Mouse (Mus musculus) liver, postnatal 0 days (tissue): ENCODE results near the gene Sez6l. TPM values are rescaled to one million over a fixed set of nuclear protein-coding genes. Genes with fewer than 3 reads are reported as not detected.

ENCODE experiments used
- ATAC-seq: fragments of 200-750 bp; cut with Nextera tagmentation; 2 replicates; pipeline ENCODE4 v1.8.0; 2017; ENCODE audit warnings: mild to moderate bottlenecking, moderate library complexity
- DNase-seq: peaks from one replicate; pipeline ENCODE4 v3.0.0-alpha.2; 2016
- H3K27ac ChIP-seq: fragments of 300-500 bp; sonication (generic); 2 replicates; pipeline ENCODE4 v1.5.1; 2014; ENCODE audit warnings: antibody characterized with exemption, moderate library complexity, mild to moderate bottlenecking, low read depth
- H3K27me3 ChIP-seq: fragments of 300-500 bp; sonication (generic); 2 replicates; pipeline ENCODE4 v1.6.1; 2014; ENCODE audit warnings: low read length, control low read depth, mixed read lengths; ENCODE audit not compliant: insufficient read depth
- H3K36me3 ChIP-seq: fragments of 300-500 bp; sonication (generic); replicated peaks from 2 replicates; pipeline ENCODE4 v1.6.1; 2014; ENCODE audit warnings: mild to moderate bottlenecking, control low read depth, low read length, moderate library complexity, mixed read lengths; ENCODE audit not compliant: insufficient read depth
- H3K4me1 ChIP-seq: fragments of 300-500 bp; sonication (generic); 2 replicates; pipeline ENCODE4 v1.6.1; 2014; ENCODE audit warnings: antibody characterized with exemption, mild to moderate bottlenecking, control low read depth; ENCODE audit not compliant: insufficient read depth
- H3K4me2 ChIP-seq: fragments of 300-500 bp; sonication (generic); 2 replicates; pipeline ENCODE4 v1.6.1; 2014; ENCODE audit warnings: low read depth, mild to moderate bottlenecking, low read length, moderate library complexity, mixed read lengths
- H3K4me3 ChIP-seq: fragments of 300-500 bp; sonication (generic); 2 replicates; pipeline ENCODE4 v1.5.1; 2014; ENCODE audit warnings: low read depth, low read length
- H3K9ac ChIP-seq: fragments of 300-500 bp; sonication (generic); replicated peaks from 2 replicates; pipeline ENCODE4 v1.6.1; 2014; ENCODE audit warnings: mild to moderate bottlenecking, moderate library complexity
- H3K9me3 ChIP-seq: fragments of 300-500 bp; sonication (generic); 2 replicates; pipeline ENCODE4 v1.6.1; 2016; ENCODE audit warnings: mild to moderate bottlenecking, control low read depth, low read length, mixed read lengths
- CTCF ChIP-seq: sonication (generic); IDR thresholded peaks from 2 replicates; pipeline ENCODE4 v1.5.1; 2016; ENCODE audit warnings: antibody characterized with exemption, low read depth
- EP300 ChIP-seq: IDR thresholded peaks from 2 replicates; pipeline ENCODE4 v1.6.1; 2016; ENCODE audit warnings: antibody characterized with exemption, low read depth, mild to moderate bottlenecking
- WGBS: fragments of 180-500 bp; shearing (Covaris S2); extraction: QIAGEN DNeasy Blood & Tissue Kit; methylation state at CpG from one replicate; pipeline ENCODE4 v1.1.7; 2014; ENCODE audit not compliant: insufficient replicate concordance; 5-methylcytosine and 5-hydroxymethylcytosine counted together
- polyA plus RNA-seq: library from polyadenylated mRNA; unstranded; fragments of >200 nt; fragmentation: Nextera tagmentation; extraction: Ambion mirVana; gene quantifications from 2 replicates; pipeline ENCODE4 v1.2.1, GENCODE M21; 2015

Gene Sez6l
- polyA plus RNA-seq, 1 experiment from 2014 or later, result not detected

- 72% methylated on average over 9 of the region's 9 CpGs for WGBS
- DNase-seq (no peak), ATAC-seq (no peak)
- no peak overlapping the region for H3K27ac ChIP-seq
- H3K4me3 ChIP-seq, result no peak overlapping the region
- H3K4me2 ChIP-seq, result no peak overlapping the region
- TF ChIP-seq EP300, result no peak
- no peak for TF ChIP-seq CTCF
- no peaks in the 10 kb centered on the region for H3K4me1 ChIP-seq
- no peaks in the 10 kb centered on the region for H3K36me3 ChIP-seq
- H3K27me3 ChIP-seq, result peaks cover 30% of the 10 kb centered on the region
- no peak overlapping the region for H3K9ac ChIP-seq
- no peaks in the 10 kb centered on the region for H3K9me3 ChIP-seq
Measured at GRCm38 (mm10) chr5:112389352-112389751, 187.6 kb downstream of the Sez6l start.

GRCm38 (mm10) chr5:112385973-112386372, 191.0 kb downstream of the Sez6l start:
- Histone ChIP-seq H3K9me3 (no peaks in the 10 kb centered on the region), H3K9ac (no peak overlapping the region), H3K4me3 (no peak overlapping the region), H3K27ac (no peak overlapping the region), H3K36me3 (no peaks in the 10 kb centered on the region), H3K4me1 (no peaks in the 10 kb centered on the region), H3K4me2 (no peak overlapping the region), H3K27me3 (no peaks in the 10 kb centered on the region)
- DNase-seq (peak; percentile 41), ATAC-seq (peak; percentile 90)
- WGBS, result 70% methylated on average over 2 of the region's 2 CpGs
- TF ChIP-seq EP300, result no peak
- TF ChIP-seq CTCF, result no peak

GRCm38 (mm10) chr5:112384805-112385472, 192.0 kb downstream of the Sez6l start:
- Histone ChIP-seq H3K9me3 (no peaks in the 10 kb centered on the region), H3K27me3 (no peaks in the 10 kb centered on the region), H3K4me1 (no peaks in the 10 kb centered on the region), H3K27ac (no peak overlapping the region), H3K36me3 (no peaks in the 10 kb centered on the region), H3K9ac (no peak overlapping the region), H3K4me3 (no peak overlapping the region), H3K4me2 (no peak overlapping the region)
- 48% methylated on average over 13 of the region's 13 CpGs for WGBS
- DNase-seq (no peak), ATAC-seq (no peak; the same call in 1 of the 2 replicates)
- TF ChIP-seq EP300 (no peak), CTCF (no peak)

- no peak for ATAC-seq
- no peak for DNase-seq
- WGBS, result 62% methylated on average over 16 of the region's 17 CpGs
Measured at GRCm38 (mm10) chr5:112382641-112383330, 194.2 kb downstream of the Sez6l start.

GRCm38 (mm10) chr5:112382042-112382441, 194.9 kb downstream of the Sez6l start:
- WGBS, result 83% methylated on average over 9 of the region's 9 CpGs
- TF ChIP-seq EP300 (no peak), CTCF (no peak)
- Histone ChIP-seq H3K9me3 (no peaks in the 10 kb centered on the region), H3K9ac (no peak overlapping the region), H3K4me1 (no peaks in the 10 kb centered on the region), H3K27me3 (no peaks in the 10 kb centered on the region), H3K4me3 (no peak overlapping the region), H3K4me2 (no peak overlapping the region), H3K36me3 (no peaks in the 10 kb centered on the region), H3K27ac (no peak overlapping the region)
- no peak for DNase-seq
- no peak for ATAC-seq

More at GRCm38 (mm10) chr5:112382641-112383330, 194.2 kb downstream of the Sez6l start:
- Histone ChIP-seq H3K27ac (no peak overlapping the region), H3K36me3 (no peaks in the 10 kb centered on the region), H3K4me1 (no peaks in the 10 kb centered on the region), H3K9ac (no peak overlapping the region), H3K27me3 (no peaks in the 10 kb centered on the region), H3K9me3 (no peaks in the 10 kb centered on the region), H3K4me2 (no peak overlapping the region), H3K4me3 (no peak overlapping the region)
- TF ChIP-seq CTCF, result no peak
- TF ChIP-seq EP300, result no peak

- WGBS, result 72% methylated on average over 11 of the region's 11 CpGs
- no peak for ATAC-seq
- no peaks in the 10 kb centered on the region for H3K27me3 ChIP-seq
- no peak overlapping the region for H3K27ac ChIP-seq
- H3K4me1 ChIP-seq, result no peaks in the 10 kb centered on the region
- no peak for DNase-seq
- H3K36me3 ChIP-seq, result no peaks in the 10 kb centered on the region; the same call in 1 of the 2 replicates
- no peak overlapping the region for H3K4me3 ChIP-seq
- no peak for TF ChIP-seq CTCF
- H3K4me2 ChIP-seq, result no peak overlapping the region
- H3K9ac ChIP-seq, result no peak overlapping the region
- H3K9me3 ChIP-seq, result no peaks in the 10 kb centered on the region
Measured at GRCm38 (mm10) chr5:112381154-112381553, 195.8 kb downstream of the Sez6l start.
